Comparison of ENCODE assay signal across 8 mouse cellular contexts in genomic region chr7:127208553-127209438, GRCm38 (mm10). TPM values are rescaled to one million over a fixed set of nuclear protein-coding genes. Genes with fewer than 3 reads are reported as not detected.
DNase-seq lines count a peak whose midpoint lies in the region; ATAC-seq lines count a peak whose summit lies in the region.

Mylpf (plus strand) TSS chr7:127208890.

- DNase-seq in MEL-GATA-1-ER (ENCODE audit: extremely low read depth, low read depth), result peak; percentile 100
- peak; percentile 88 for DNase-seq in cerebellum, adult 8-10 months
- DNase-seq in forelimb bud, embryonic 11.5 days (ENCODE audit: low read depth, low spot score), result peak; percentile 96
- DNase-seq in layer of hippocampus, adult 9-10 months (ENCODE audit: low spot score), result peak; percentile 96
- peak; percentile 80 for DNase-seq in ovary, postnatal 10 days (ENCODE audit: low spot score)
- DNase-seq in thymus, postnatal 10 days (ENCODE audit: low spot score in 2 of 2), result peak; percentile 94 to 97

- H3K27ac ChIP-seq in lung, embryonic 16.5 days (ENCODE audit: low read length), result peak within 1 kb of the TSS; percentile 89

- peaks cover 15% of the 10 kb centered on the region for H3K4me1 ChIP-seq in lung, embryonic 16.5 days (replicated peaks; ENCODE audit: control insufficient read depth, insufficient read depth, low read length)

- WGBS in lung, embryonic 16.5 days, result under 1% methylated on average over 40 of the region's 44 CpGs

- peak within 1 kb of the TSS; percentile 92 for H3K4me2 ChIP-seq in lung, embryonic 16.5 days (ENCODE audit: low read depth, low read length)

- peak; percentile 80 to 87 for ATAC-seq in hematopoietic stem cell, adult 5-6 weeks (replicated peaks in 1 of 2; ENCODE audit: insufficient read depth in 1 of 2, low FRiP score in 2 of 2, low TSS enrichment in 1 of 2, low read depth in 1 of 2, poor library complexity in 2 of 2, severe bottlenecking in 2 of 2)
- peak; percentile 94 for ATAC-seq in lung, embryonic 16.5 days (ENCODE audit: low read depth)

- H3K4me3 ChIP-seq in lung, embryonic 16.5 days (ENCODE audit: low read length), result peak within 1 kb of the TSS; percentile 90

- peak within 1 kb of the TSS; percentile 96 for H3K9ac ChIP-seq in lung, embryonic 16.5 days (ENCODE audit: low read length)

- no peaks in the 10 kb centered on the region for H3K9me3 ChIP-seq in lung, embryonic 16.5 days (ENCODE audit: control insufficient read depth, low read length)

- H3K36me3 ChIP-seq in lung, embryonic 16.5 days (ENCODE audit: control insufficient read depth, insufficient read depth, low read length), result 0 out of 2 replicates have a peak, but pooled peaks cover 3% of the 10 kb centered on the region

- no peaks in the 10 kb centered on the region for H3K27me3 ChIP-seq in lung, embryonic 16.5 days (ENCODE audit: control insufficient read depth, insufficient read depth, low read depth, low read length)

RNA-seq across cellular contexts. Expression of gene Mylpf, which starts in this region (rescaled TPM):
- 8.3 and 23.4 TPM in 2 replicates for total RNA-seq in hematopoietic stem cell, adult 5-6 weeks (2017)
- 47.4 and 105 TPM in 2 replicates for polyA plus RNA-seq in lung, embryonic 16.5 days (2015; fragmentation: Nextera tagmentation; extraction: Ambion mirVana)

Comparison
In these comparisons a context has a peak if more than half of its experiments do, and no peak if none do; other contexts are left out.
1. Peak in every context shown above with its lines: DNase-seq, ATAC-seq, H3K4me3 ChIP-seq and H3K27ac ChIP-seq.